Mouse (Mus musculus) brain, embryonic 14.5 days (tissue): ENCODE measurements around the gene Nrxn1.

Experiments used
- CTCF ChIP-seq: fragments of 200-500 bp; IDR thresholded peaks from 2 replicates; pipeline ENCODE4 v1.5.1; 2012; ENCODE audit warnings: inconsistent platforms, mild to moderate bottlenecking, moderate library complexity, borderline replicate concordance; ENCODE audit not compliant: insufficient read depth, insufficient read length; ENCODE audit errors: extremely low read depth
- POLR2A ChIP-seq: fragments of 200-500 bp; IDR thresholded peaks from 2 replicates; pipeline ENCODE4 v1.6.1; 2012; ENCODE audit warnings: mild to moderate bottlenecking, inconsistent platforms, borderline replicate concordance; ENCODE audit not compliant: poor library complexity, insufficient read depth, insufficient read length, severe bottlenecking; ENCODE audit errors: extremely low read depth

- TF ChIP-seq CTCF, result no peak
- no peak for TF ChIP-seq POLR2A
Measured at GRCm38 (mm10) chr17:90906118-90907093, 186.5 kb downstream of the Nrxn1 start.
